Mouse (Mus musculus) cerebellum, adult 9-10 months (tissue): ENCODE data around the gene Syna.

Source experiments
- DNase-seq: peaks from one replicate; pipeline ENCODE4 v3.0.0; 2022

The Syna gene

DNA sequence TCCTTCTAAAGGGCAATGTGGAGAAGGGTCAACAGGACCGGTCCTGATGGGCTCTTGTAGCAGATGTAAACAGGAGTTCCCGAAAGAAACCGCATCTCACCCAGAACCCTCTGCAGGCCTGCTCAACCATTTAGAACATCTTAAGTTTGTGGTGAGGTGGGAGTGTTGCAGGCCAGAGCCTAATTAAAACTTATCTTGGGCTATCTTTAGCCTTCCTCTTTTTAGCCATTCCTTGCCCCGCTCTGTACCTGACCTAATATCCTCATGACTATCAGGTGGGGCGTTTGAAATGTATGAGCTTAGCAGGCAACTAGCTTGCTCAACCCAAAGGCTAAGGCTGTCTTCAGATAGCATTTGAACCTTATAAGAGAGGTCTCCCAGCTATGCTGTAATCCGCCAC, 5.7 kb upstream of the Syna start:
- DNase-seq = no peak

DNA sequence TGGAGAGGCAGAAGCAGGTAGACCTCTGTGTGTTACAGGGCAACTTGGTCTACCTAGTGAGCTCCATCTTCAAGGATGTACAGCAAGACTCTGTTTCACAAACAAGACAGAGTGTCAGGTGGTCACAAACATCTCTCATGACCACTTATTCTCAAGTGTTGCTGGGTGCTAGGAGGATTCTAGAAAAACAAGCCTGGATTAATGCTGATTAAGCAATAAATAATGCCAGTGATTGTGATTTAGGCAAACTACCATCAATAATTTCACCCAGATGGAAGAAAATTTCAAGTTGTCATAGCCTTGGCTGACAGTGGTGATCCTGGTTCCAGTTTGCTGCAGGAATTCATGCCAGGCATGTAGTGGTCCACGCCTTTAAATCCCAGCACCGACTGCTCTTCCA, 4.3 kb upstream of the Syna start:
- DNase-seq = no peak

- no peak for DNase-seq
These were observed 640 bp upstream of the Syna start for GRCm38 (mm10) chr5:134560450-134561171.

DNA sequence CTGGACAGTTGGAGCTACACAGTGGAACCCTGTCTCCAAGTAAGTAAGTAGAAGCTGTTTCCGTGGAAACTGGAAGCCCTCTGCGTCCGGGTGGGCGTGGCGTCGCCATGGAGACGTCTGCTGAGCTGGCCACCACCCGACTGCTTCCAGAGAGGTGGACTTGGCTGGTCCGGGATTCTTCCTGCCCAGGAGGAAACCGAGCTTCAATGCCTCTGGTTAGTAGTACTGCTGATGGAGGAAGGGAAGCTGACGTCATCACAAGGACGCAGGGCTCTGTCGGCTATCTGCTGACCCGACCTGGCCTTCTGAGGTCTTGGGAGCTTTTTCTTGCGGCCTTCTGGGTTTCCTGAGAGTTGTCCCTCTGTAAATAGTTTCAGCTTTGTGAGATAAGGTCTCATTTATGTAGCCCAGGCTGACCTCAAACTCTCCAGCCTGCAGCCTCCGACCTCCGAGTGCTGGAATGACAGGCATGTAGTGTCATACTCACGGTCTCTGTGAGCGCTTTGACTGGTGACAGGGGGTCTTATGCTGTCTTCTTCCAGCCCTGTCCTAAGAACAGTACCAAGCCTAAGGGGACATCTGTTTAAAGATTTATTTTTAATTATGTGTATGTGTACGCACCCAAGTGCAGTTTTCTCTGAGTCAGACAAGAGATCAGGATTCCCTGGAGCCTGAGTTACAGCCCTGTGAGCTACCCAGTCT, 4.4 kb downstream of the Syna start:
- DNase-seq = no peak

GRCm38 (mm10) chr5:134553951-134554546, 5.9 kb downstream of the Syna start:
- DNase-seq = no peak

GRCm38 (mm10) chr5:134552110-134552972, 7.6 kb downstream of the Syna start, which contains the start of gene Clip2:
TSS of gene Clip2 (minus strand) at chr5:134552434.
- DNase-seq = peak; percentile 98

DNA sequence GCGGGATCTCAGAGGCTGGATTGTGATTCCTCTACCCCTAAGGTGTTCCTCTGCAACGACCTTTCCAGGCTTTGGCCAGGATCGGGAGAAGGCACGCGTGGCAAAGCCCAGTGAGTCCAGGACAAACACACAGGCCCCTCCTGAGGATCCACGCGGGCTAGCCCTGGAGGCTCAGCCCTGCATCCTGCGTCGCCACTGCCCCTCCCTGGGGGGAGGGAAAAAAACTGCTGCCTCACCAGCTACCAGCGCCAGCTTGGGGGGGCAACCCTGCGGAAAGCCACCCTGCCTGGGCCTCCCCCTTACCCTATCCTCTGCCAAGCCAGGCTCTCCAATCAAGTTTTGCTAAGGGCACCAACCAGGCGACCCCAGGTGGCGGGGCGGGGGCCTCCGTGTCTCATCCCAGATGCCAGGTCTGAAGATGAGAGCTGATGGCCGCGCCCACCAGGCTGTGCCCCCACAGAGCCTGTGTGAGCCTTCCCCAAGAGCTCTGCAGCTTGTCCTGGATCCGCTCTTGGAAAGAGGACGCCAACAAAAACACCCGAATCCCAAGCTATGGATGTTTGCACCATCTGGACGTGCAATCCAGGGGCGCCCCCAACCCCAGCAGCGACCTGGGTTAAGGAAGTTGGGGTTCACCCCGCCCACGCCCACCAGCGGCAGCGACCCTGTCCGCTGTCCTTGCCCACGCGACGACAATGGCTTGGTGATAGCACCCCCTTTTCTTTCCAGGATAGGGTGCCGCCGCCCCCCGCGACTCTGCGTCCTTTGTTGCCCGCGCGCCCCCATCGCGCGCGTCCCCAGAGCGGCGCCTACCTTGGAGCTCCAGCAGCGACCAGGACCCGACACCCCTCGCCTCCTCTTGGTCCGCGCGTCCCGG, 8.5 kb downstream of the Syna start:
- peak; percentile 76 for DNase-seq

DNA sequence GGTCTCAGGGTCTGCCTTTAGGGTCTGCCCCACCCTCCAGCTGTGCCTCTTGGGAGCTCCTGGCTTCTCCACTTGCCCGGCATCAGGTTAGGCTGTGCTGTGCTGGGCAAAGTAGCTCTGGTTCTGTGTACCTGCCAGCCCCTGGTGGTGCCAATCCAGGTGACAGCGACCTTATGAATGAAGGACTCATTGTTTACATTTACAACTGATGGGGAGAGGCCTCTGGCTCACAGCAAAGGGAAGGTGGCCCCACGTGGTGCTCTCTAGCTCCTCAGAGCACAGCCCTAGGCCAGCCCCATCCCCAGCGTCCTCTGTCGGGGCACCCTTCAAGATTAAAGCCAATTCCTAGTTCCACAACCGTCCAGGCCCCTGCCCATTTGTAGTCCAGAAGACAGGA, 9.1 kb downstream of the Syna start:
- DNase-seq = peak; percentile 59

- DNase-seq = no peak
These were observed 10.3 kb downstream of the Syna start for GRCm38 (mm10) chr5:134549640-134550168.

DNA sequence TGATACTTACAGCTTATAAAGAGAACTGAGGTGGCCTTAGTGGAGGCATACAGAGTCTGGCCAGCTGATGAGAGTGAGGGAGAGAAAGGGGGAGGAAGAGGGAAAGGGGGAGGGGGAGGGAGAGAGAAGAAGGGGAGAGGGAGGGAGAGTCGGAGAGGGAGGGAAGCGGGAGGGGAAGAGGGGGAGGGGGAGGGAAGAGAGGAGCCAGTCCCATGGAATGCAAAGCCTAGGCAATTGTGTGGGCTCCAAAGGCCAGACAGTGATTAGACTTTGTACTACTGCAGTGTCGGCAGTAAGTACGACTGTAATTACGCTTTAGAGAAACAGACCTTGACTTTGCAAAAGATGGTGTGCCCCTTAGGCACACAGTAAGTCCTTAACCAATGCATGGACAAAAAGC, 11.7 kb downstream of the Syna start:
- no peak for DNase-seq

DNA sequence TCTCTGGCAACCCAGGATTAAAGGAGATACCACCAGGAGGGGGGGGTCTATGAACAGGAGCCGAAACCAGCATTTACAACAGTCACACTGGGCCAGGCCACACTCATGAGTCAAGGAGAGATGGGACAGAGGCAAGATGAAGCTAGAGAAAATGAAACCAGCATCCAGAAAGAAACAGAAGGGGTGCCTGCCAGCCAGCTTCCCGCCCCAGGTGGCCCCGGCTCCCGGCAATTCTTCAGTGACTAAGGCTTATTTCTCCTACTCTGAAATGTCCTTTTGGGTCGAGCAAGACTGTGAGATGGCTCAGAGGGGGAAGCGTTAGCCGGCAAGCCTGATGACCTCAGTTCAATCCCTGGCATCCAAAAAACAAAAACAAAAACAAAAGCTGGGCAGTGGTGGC, 13.2 kb downstream of the Syna start:
- DNase-seq = no peak

DNA sequence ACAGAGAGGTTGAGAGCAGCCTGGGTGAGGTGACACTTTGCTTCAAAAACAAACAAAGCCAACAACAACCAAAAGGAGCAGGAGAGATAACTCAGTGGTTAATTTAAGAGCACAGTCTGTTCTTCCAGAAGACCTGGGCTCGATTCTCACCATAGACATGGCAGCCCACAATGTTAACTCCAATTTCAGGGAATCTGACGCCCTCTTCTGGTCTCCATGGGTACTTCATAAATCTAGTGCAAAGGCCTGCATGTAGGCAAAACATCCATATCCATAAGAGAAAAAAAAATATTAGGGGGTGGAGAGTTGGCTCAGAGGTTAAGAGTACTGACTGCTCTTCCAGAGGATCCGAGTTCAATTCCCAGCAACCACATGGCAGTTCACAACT, 14.7 kb downstream of the Syna start:
- DNase-seq = no peak

DNA sequence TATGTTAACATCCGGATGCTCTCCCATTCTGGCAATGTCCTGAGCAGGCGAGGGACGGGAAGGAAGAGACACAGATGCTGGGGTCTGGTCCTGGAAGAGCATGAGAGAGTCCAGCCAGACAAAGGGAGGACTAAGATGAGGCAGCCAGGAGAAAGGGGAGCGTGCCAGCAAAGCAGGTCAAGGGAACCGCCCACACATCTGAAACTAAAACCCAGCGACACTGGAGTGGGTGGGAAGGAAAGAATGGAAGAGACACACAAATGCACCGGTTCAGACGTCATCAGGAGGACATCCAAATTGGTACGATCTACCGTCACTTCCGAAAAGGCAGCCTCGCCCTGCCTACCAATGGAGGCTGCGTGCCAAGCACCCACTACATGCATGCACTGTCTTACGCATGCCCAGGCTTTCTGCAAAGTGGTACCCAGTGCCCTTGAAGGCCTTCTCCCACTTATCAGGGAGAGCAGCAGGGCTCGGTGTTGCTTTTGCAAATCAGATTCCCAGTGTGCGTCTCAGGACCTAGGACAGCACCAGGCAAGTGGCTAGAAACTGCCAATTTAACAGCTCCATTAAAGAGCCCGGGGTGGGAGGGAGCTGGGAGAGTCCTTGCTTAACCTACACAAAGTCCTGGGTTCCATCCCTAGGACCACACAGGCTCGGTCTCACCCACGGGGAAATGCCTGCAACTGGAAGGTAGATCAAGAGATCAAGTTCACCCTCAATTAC, 15.3 kb downstream of the Syna start:
- peak; percentile 48 for DNase-seq

GRCm38 (mm10) chr5:134541640-134542039, 18.3 kb downstream of the Syna start:
- no peak for DNase-seq

GRCm38 (mm10) chr5:134540881-134541280, 19.1 kb downstream of the Syna start:
- DNase-seq = no peak

- DNase-seq = no peak
These were observed 20.1 kb downstream of the Syna start for GRCm38 (mm10) chr5:134539891-134540290.

DNA sequence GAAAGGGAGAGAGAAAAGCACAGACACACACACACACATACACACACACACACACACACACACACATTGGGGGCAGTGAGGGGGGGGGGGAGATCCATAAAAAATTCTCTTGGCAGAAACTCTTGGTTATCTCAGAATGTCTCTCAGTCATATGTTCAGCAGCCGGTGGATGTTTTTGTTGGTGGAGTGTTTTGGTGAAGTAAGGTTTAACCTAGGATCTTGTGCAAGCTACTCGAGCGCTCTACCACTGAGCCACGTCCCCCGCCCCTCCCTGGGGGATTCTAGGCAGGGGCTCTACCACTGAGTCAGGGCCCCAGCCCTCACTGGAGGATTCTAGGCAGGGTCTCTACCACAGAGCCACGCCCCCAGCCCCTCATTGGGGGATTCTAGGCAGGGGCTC, 23.9 kb downstream of the Syna start:
- no peak for DNase-seq

DNA sequence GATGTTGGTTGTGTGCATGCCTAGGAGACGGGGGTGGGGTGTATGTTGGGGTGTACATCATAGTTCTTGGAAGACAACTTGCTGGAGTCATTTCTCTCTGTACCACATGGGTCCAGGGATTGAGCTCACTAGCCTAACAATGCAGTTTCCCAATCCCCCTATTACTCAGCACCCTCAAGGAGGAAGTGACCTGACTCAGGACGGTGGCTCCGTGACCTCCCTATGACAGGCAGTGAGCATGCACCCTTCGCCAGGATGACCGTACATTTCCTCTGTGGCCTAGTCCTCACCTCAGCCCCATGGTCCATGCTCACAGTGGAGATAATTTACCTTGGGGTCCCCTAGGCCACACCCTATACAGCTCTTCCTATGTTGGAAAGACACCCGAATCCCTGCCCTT, 27.6 kb downstream of the Syna start:
- DNase-seq = no peak

- peak; percentile 51 for DNase-seq
These were observed 28.4 kb downstream of the Syna start for GRCm38 (mm10) chr5:134531585-134531984.

DNA sequence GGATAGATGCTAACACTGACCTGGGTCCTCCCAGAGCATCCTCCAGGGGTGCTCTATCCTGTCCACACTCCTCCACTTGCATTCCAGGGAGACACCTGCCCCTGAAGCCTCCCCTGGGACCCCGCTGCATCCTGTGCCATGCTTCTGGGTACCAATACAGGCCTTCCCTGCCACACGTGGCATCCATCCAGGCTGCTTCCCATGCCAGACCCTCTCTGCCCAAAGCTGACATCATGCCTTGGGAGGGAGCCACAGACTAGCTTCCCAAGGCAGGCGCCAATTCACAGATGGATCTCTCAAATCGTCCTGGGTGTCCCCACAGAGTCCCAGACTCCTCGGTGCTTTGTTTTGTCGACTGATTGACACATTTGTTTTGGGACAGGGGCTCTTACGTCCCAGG, 29.1 kb downstream of the Syna start:
- peak; percentile 97 for DNase-seq

DNA sequence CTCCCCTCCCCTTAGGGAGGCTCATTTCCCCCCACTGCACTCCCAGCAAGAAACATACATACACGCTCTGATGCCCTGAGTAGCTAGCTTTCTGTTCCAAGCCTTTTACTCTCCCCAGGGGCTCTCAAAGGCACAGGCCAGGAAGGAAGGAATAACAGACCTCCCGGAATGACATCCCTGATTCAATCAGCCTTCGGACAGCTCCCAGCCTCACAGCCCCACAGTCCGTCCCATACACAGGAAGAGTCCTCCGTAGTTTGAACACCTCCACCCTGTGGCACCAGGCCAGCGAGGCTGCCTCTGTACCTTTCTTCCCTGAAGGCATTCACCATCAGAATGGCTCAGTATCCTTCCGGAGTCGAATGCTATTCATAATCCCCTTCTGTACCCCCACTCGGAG, 31.5 kb downstream of the Syna start:
- DNase-seq = no peak
